Mouse (Mus musculus): Measurements from ENCODE around the gene Ly6g6f. TPM values are rescaled to one million over a fixed set of nuclear protein-coding genes. Genes with fewer than 3 reads are reported as not detected.
"Not testable (repeated sequence)": the region's sequence is repeated elsewhere in the genome, so short reads cannot be mapped to it uniquely, and the experiment has no call there.

Ly6g6f gene
- total and polyA plus RNA-seq, 3 experiments, result 0.54 to 0.67 TPM; not detected in 1

GRCm38 (mm10) chr17:35124261-35124896 is 39.0 kb upstream of the Ly6g6f start:
- H3K4me3 ChIP-seq (replicated peaks in 1 of 3; ENCODE audit: low read depth in 2 of 3, low read length in 2 of 3, poor library complexity in 1 of 3); dilution Hi-C loops (cut with MboI; ENCODE audit: extremely low pct_ligation_motif_present, extremely low pct_unique_long_range_greater_than_20kb, low sequenced_read_pairs); H3K4me2 ChIP-seq (ENCODE audit: insufficient read depth, low read depth, poor library complexity, severe bottlenecking); H3K9me3 ChIP-seq (replicated peaks; ENCODE audit: low read length); H3K27ac ChIP-seq (ENCODE audit: insufficient read depth, low read depth); DNase-seq (ENCODE audit: extremely low read depth); H3K9ac ChIP-seq (ENCODE audit: insufficient read depth, low read depth); in situ Hi-C loops (cut with MboI; ENCODE audit: low pct_ligation_motif_present, low pct_unique_long_range_greater_than_20kb, low sequenced_read_pairs); H3K27me3 ChIP-seq (replicated peaks): not testable (repeated sequence)
- peaks cover 26 to 43% of the 10 kb centered on the region in 2 experiments for H3K36me3 ChIP-seq (replicated peaks in 1 of 2; ENCODE audit: control insufficient read depth in 1 of 2, insufficient read depth in 1 of 2, low read length in 1 of 2)
- peaks cover 5 to 55% of the 10 kb centered on the region in 2 experiments for H3K4me1 ChIP-seq (ENCODE audit: control insufficient read depth in 1 of 2, insufficient read depth in 2 of 2)
- H3K79me2 ChIP-seq (replicated peaks; ENCODE audit: control insufficient read depth, extremely low read depth, insufficient read depth, poor library complexity, severe bottlenecking), result peaks cover 53% of the 10 kb centered on the region

- H3K27me3 ChIP-seq (replicated peaks); H3K9me3 ChIP-seq (replicated peaks; ENCODE audit: low read length); dilution Hi-C loops (cut with MboI; ENCODE audit: extremely low pct_ligation_motif_present, extremely low pct_unique_long_range_greater_than_20kb, low sequenced_read_pairs); H3K4me2 ChIP-seq (ENCODE audit: insufficient read depth, low read depth, poor library complexity, severe bottlenecking); H3K27ac ChIP-seq (ENCODE audit: insufficient read depth, low read depth); H3K9ac ChIP-seq (ENCODE audit: insufficient read depth, low read depth); DNase-seq (ENCODE audit: extremely low read depth); in situ Hi-C loops (cut with MboI; ENCODE audit: low pct_ligation_motif_present, low pct_unique_long_range_greater_than_20kb, low sequenced_read_pairs); H3K4me3 ChIP-seq (replicated peaks in 1 of 3; ENCODE audit: low read depth in 2 of 3, low read length in 2 of 3, poor library complexity in 1 of 3): not testable (repeated sequence)
- Histone ChIP-seq H3K4me1 (ENCODE audit: control insufficient read depth in 1 of 2, insufficient read depth in 2 of 2) (peaks cover 5 to 55% of the 10 kb centered on the region in 2 experiments), H3K79me2 (replicated peaks; ENCODE audit: control insufficient read depth, extremely low read depth, insufficient read depth, poor library complexity, severe bottlenecking) (peaks cover 51% of the 10 kb centered on the region), H3K36me3 (replicated peaks in 1 of 2; ENCODE audit: control insufficient read depth in 1 of 2, insufficient read depth in 1 of 2, low read length in 1 of 2) (peaks cover 28 to 42% of the 10 kb centered on the region in 2 experiments)
Measured at GRCm38 (mm10) chr17:35123287-35123686, 37.9 kb upstream of the Ly6g6f start.

GRCm38 (mm10) chr17:35121871-35122303 is 36.5 kb upstream of the Ly6g6f start, which contains the start of gene Csnk2b:
TSS of gene Csnk2b (minus strand) at chr17:35122053.
- H3K9ac ChIP-seq (ENCODE audit: insufficient read depth, low read depth), result peak within 1 kb of the TSS; percentile 95
- TF ChIP-seq HCFC1 (IDR thresholded peaks at IDR 0.05; ENCODE audit: low read depth, low read length) (no peak), BHLHE40 (IDR thresholded peaks at IDR 0.05; ENCODE audit: low read depth, low read length) (no peak), RAD21 (IDR thresholded peaks at IDR 0.05; ENCODE audit: low read depth, low read length) (peak; percentile 29), MYC (IDR thresholded peaks at IDR 0.05; ENCODE audit: low read depth, low read length) (no peak), PAX5 (IDR thresholded peaks at IDR 0.05; ENCODE audit: low read length) (no peak), ZC3H11A (IDR thresholded peaks at IDR 0.05; ENCODE audit: low read depth, low read length) (no peak), SMC3 (IDR thresholded peaks at IDR 0.05; ENCODE audit: low read depth, low read length) (no peak), MEF2A (IDR thresholded peaks at IDR 0.05; ENCODE audit: borderline replicate concordance, low read depth, low read length) (no peak), USF2 (conservative IDR thresholded peaks at IDR 0.05; ENCODE audit: low read depth, low read length) (no peak), CHD1 (IDR thresholded peaks at IDR 0.05; ENCODE audit: low read depth, low read length) (no peak), TCF12 (IDR thresholded peaks at IDR 0.05; ENCODE audit: low read depth, low read length) (no peak), MAX (IDR thresholded peaks at IDR 0.05; ENCODE audit: low read length) (no peak), ZMIZ1 (IDR thresholded peaks at IDR 0.05; ENCODE audit: low read depth, low read length) (no peak), NRF1 (IDR thresholded peaks at IDR 0.05; ENCODE audit: low read depth, low read length) (peak; percentile 81), CTCF (conservative IDR thresholded peaks at IDR 0.05 in 1 of 2, IDR thresholded peaks at IDR 0.05 in 1 of 2; ENCODE audit: low read depth in 2 of 2, low read length in 2 of 2) (peak in 1 of 2 experiments; percentile 43; a peak in 2 of 4 replicates), POLR2AphosphoS2 (IDR thresholded peaks at IDR 0.05; ENCODE audit: low read depth, low read length) (no peak), RCOR1 (conservative IDR thresholded peaks at IDR 0.05; ENCODE audit: low read depth, low read length) (no peak), ELF1 (IDR thresholded peaks at IDR 0.05; ENCODE audit: low read depth, low read length) (no peak), SIN3A (IDR thresholded peaks at IDR 0.05; ENCODE audit: low read length) (no peak), KAT2A (IDR thresholded peaks at IDR 0.05; ENCODE audit: insufficient replicate concordance, low read length) (no peak), POLR2A (IDR thresholded peaks at IDR 0.05; ENCODE audit: low read depth, low read length) (no peak), E2F4 (IDR thresholded peaks at IDR 0.05; ENCODE audit: insufficient replicate concordance, low read depth, low read length) (0 out of 2 replicates have a peak, but pooled peaks have one; percentile 49), ZKSCAN1 (IDR thresholded peaks at IDR 0.05; ENCODE audit: borderline replicate concordance, low read depth, low read length) (no peak)
- peak; percentile 66 for DNase-seq (ENCODE audit: extremely low read depth)
- dilution Hi-C loops (cut with MboI; ENCODE audit: extremely low pct_ligation_motif_present, extremely low pct_unique_long_range_greater_than_20kb, low sequenced_read_pairs) (no loop called here), in situ Hi-C loops (cut with MboI; ENCODE audit: low pct_ligation_motif_present, low pct_unique_long_range_greater_than_20kb, low sequenced_read_pairs) (no loop called here)
- H3K4me3 ChIP-seq (replicated peaks in 1 of 3; ENCODE audit: low read depth in 2 of 3, low read length in 2 of 3, poor library complexity in 1 of 3), result peak within 1 kb of the TSS; percentile 95 to 99 (median 98)
- peaks cover 34 to 46% of the 10 kb centered on the region in 2 experiments for H3K36me3 ChIP-seq (replicated peaks in 1 of 2; ENCODE audit: control insufficient read depth in 1 of 2, insufficient read depth in 1 of 2, low read length in 1 of 2)
- H3K9me3 ChIP-seq (replicated peaks; ENCODE audit: low read length), result no peaks in the 10 kb centered on the region
- H3K27me3 ChIP-seq (replicated peaks), result no peaks in the 10 kb centered on the region
- peak within 1 kb of the TSS; percentile 69 for H3K4me2 ChIP-seq (ENCODE audit: insufficient read depth, low read depth, poor library complexity, severe bottlenecking)
- H3K79me2 ChIP-seq (replicated peaks; ENCODE audit: control insufficient read depth, extremely low read depth, insufficient read depth, poor library complexity, severe bottlenecking), result peaks cover 40% of the 10 kb centered on the region
- peak within 1 kb of the TSS; percentile 83 for H3K27ac ChIP-seq (ENCODE audit: insufficient read depth, low read depth)
- peaks cover 0 to 44% of the 10 kb centered on the region in 2 experiments; a peak in 2 of 4 replicates for H3K4me1 ChIP-seq (ENCODE audit: control insufficient read depth in 1 of 2, insufficient read depth in 2 of 2)
